Mouse (Mus musculus) lung, postnatal 36 days (tissue): Measurements from ENCODE around the gene Nanog.
"Not testable (repeated sequence)": the region's sequence is repeated elsewhere in the genome, so short reads cannot be mapped to it uniquely, and the experiment has no call there.

ENCODE experiments used
- DNase-seq: peaks from one replicate; pipeline ENCODE4 v3.0.0; 2022; ENCODE audit warnings: mixed read lengths

The Nanog gene

GRCm38 (mm10) chr6:122707036-122707800 lies at the start of gene Nanog:
Nanog (plus strand) TSS chr6:122707489.
- no peak for DNase-seq

GRCm38 (mm10) chr6:122657630-122658029 lies 49.7 kb upstream of the Nanog start:
- DNase-seq: peak; percentile 44

GRCm38 (mm10) chr6:122659567-122659966 lies 47.7 kb upstream of the Nanog start:
- peak; percentile 20 for DNase-seq

GRCm38 (mm10) chr6:122660601-122661379 lies 46.5 kb upstream of the Nanog start:
- DNase-seq: peak; percentile 37

GRCm38 (mm10) chr6:122662551-122663264 lies 44.6 kb upstream of the Nanog start:
- peak; percentile 15 for DNase-seq

GRCm38 (mm10) chr6:122663596-122664206 lies 43.6 kb upstream of the Nanog start:
- DNase-seq: no peak

- peak; percentile 9 for DNase-seq
These were observed 41.4 kb upstream of the Nanog start for GRCm38 (mm10) chr6:122665866-122666265.

- no peak for DNase-seq
These were observed 39.6 kb upstream of the Nanog start for GRCm38 (mm10) chr6:122667715-122668114.

- no peak for DNase-seq
These were observed 38.5 kb upstream of the Nanog start for GRCm38 (mm10) chr6:122668823-122669222.

GRCm38 (mm10) chr6:122669406-122670200 lies 37.7 kb upstream of the Nanog start:
- DNase-seq: peak; percentile 97

- no peak for DNase-seq
These were observed 37.1 kb upstream of the Nanog start for GRCm38 (mm10) chr6:122670201-122670551.

GRCm38 (mm10) chr6:122670841-122671240 lies 36.4 kb upstream of the Nanog start:
- DNase-seq: no peak

- peak; percentile 27 for DNase-seq
These were observed 34.5 kb upstream of the Nanog start for GRCm38 (mm10) chr6:122672746-122673145.

- DNase-seq: no peak
These were observed 24.6 kb upstream of the Nanog start for GRCm38 (mm10) chr6:122682646-122683045.

GRCm38 (mm10) chr6:122686709-122687108 lies 20.6 kb upstream of the Nanog start:
- no peak for DNase-seq

GRCm38 (mm10) chr6:122689411-122690055 lies 17.8 kb upstream of the Nanog start:
- DNase-seq: no peak

GRCm38 (mm10) chr6:122690082-122690481 lies 17.2 kb upstream of the Nanog start:
- no peak for DNase-seq

GRCm38 (mm10) chr6:122695398-122695797 lies 11.9 kb upstream of the Nanog start:
- DNase-seq: no peak

GRCm38 (mm10) chr6:122699628-122700027 lies 7.7 kb upstream of the Nanog start:
- not testable (repeated sequence) for DNase-seq

GRCm38 (mm10) chr6:122701816-122702215 lies 5.5 kb upstream of the Nanog start:
- no peak for DNase-seq

GRCm38 (mm10) chr6:122702480-122703124 lies 4.7 kb upstream of the Nanog start:
- peak; percentile 81 for DNase-seq
